Mouse (Mus musculus) thymus, adult 2 months (tissue): Measurements from ENCODE around the gene Ppm1n. TPM values are rescaled to one million over a fixed set of nuclear protein-coding genes. Genes with fewer than 3 reads are reported as not detected.

Experiments used
- DNase-seq: peaks from one replicate; pipeline ENCODE4 v3.0.0; 2021
- H3K27ac ChIP-seq: fragments of 200-500 bp; 2 replicates; pipeline ENCODE4 v1.5.1; 2012; ENCODE audit warnings: low read length, control low read depth; ENCODE audit not compliant: control insufficient read depth, insufficient read depth
- H3K27me3 ChIP-seq: fragments of 200-500 bp; 2 replicates; pipeline ENCODE4 v1.6.1; 2012; ENCODE audit warnings: mild to moderate bottlenecking, low read length, moderate library complexity, mixed read lengths; ENCODE audit not compliant: control insufficient read depth, insufficient read depth
- H3K36me3 ChIP-seq: fragments of 200-500 bp; 2 replicates; pipeline ENCODE4 v1.6.1; 2012; ENCODE audit warnings: mild to moderate bottlenecking, low read length, moderate library complexity; ENCODE audit not compliant: control insufficient read depth, insufficient read depth
- H3K4me1 ChIP-seq: fragments of 200-500 bp; replicated peaks from 2 replicates; pipeline ENCODE4 v1.6.1; 2012; ENCODE audit warnings: low read length; ENCODE audit not compliant: control insufficient read depth, insufficient read depth
- H3K4me3 ChIP-seq: fragments of 200-500 bp; 2 replicates; pipeline ENCODE4 v1.5.1; 2012; ENCODE audit warnings: mild to moderate bottlenecking, low read length, control low read depth, moderate library complexity; ENCODE audit not compliant: control insufficient read depth, insufficient read depth
- CTCF ChIP-seq: fragments of 200-500 bp; IDR thresholded peaks from 2 replicates; pipeline ENCODE4 v1.5.1; 2012; ENCODE audit warnings: mild to moderate bottlenecking, control low read depth, low read length, moderate library complexity, borderline replicate concordance; ENCODE audit not compliant: control insufficient read depth, poor library complexity, insufficient read depth; ENCODE audit errors: extremely low read depth
- POLR2A ChIP-seq: fragments of 200-500 bp; IDR thresholded peaks from 2 replicates; pipeline ENCODE4 v1.6.1; 2012; ENCODE audit warnings: mild to moderate bottlenecking, low read length, control low read depth, moderate library complexity; ENCODE audit not compliant: control insufficient read depth, poor library complexity, insufficient read depth; ENCODE audit errors: extremely low read depth
- WGBS: fragments of 180-500 bp; shearing (Covaris S2); methylation state at CpG from one replicate; pipeline ENCODE4 v1.1.7; 2018; 5-methylcytosine and 5-hydroxymethylcytosine counted together
- polyA plus RNA-seq: library from polyadenylated mRNA; depleted of rRNA; stranded (reverse); fragments of >200 nt; gene quantifications from 2 replicates; pipeline ENCODE4 v1.2.3, GENCODE M21; 2012

The Ppm1n gene
- polyA plus RNA-seq, 1 experiment, result 0.63 TPM

- DNase-seq, result peak; percentile 88
- Histone ChIP-seq H3K27ac (peak within 1 kb of the TSS; percentile 83), H3K4me1 (peaks cover 38% of the 10 kb centered on the region), H3K27me3 (no peaks in the 10 kb centered on the region), H3K4me3 (peak within 1 kb of the TSS; percentile 90), H3K36me3 (no peaks in the 10 kb centered on the region)
- TF ChIP-seq CTCF, result no peak
- peak; percentile 85; the same call in 1 of the 2 replicates for TF ChIP-seq POLR2A
- WGBS, result under 1% methylated on average over 62 of the region's 62 CpGs
Measured at GRCm38 (mm10) chr7:19271238-19272172, 8.4 kb downstream of the Ppm1n start, which contains the start of gene Vasp. Gene Vasp (minus strand): TSS chr7:19271817.

GRCm38 (mm10) chr7:19270509-19271237 is 9.2 kb downstream of the Ppm1n start:
- Histone ChIP-seq H3K27ac (peak overlapping the region; percentile 77), H3K27me3 (no peaks in the 10 kb centered on the region), H3K4me1 (peaks cover 46% of the 10 kb centered on the region), H3K4me3 (peak overlapping the region; percentile 90), H3K36me3 (no peaks in the 10 kb centered on the region)
- DNase-seq, result peak; percentile 52
- under 1% methylated on average over 21 of the region's 21 CpGs for WGBS
- TF ChIP-seq CTCF (no peak), POLR2A (no peak)

- H3K27ac ChIP-seq, result peak overlapping the region; percentile 77; the same call in 1 of the 2 replicates
- H3K4me3 ChIP-seq, result peak overlapping the region; percentile 90
- no peak for TF ChIP-seq POLR2A
- no peak for TF ChIP-seq CTCF
- DNase-seq, result peak; percentile 27
- WGBS, result 3% methylated on average over 19 of the region's 19 CpGs
- peaks cover 53% of the 10 kb centered on the region for H3K4me1 ChIP-seq
- no peaks in the 10 kb centered on the region for H3K36me3 ChIP-seq
- H3K27me3 ChIP-seq, result no peaks in the 10 kb centered on the region
Measured at GRCm38 (mm10) chr7:19269721-19270441, 10.0 kb downstream of the Ppm1n start.

- H3K27ac ChIP-seq, result peak overlapping the region; percentile 74; the same call in 1 of the 2 replicates
- no peaks in the 10 kb centered on the region for H3K27me3 ChIP-seq
- no peak for DNase-seq
- peaks cover 54% of the 10 kb centered on the region for H3K4me1 ChIP-seq
- peak overlapping the region; percentile 27 for H3K4me3 ChIP-seq
- TF ChIP-seq CTCF (no peak), POLR2A (no peak)
- WGBS, result 9% methylated on average over 10 of the region's 10 CpGs
- H3K36me3 ChIP-seq, result peaks cover 4% of the 10 kb centered on the region; the same call in 1 of the 2 replicates
Measured at GRCm38 (mm10) chr7:19268993-19269681, 10.7 kb downstream of the Ppm1n start.

- H3K36me3 ChIP-seq, result peaks cover 17% of the 10 kb centered on the region; the same call in 1 of the 2 replicates
- 39% methylated on average over 10 of the region's 10 CpGs for WGBS
- TF ChIP-seq POLR2A, result no peak
- TF ChIP-seq CTCF, result no peak
- H3K27ac ChIP-seq, result 0 out of 2 replicates have a peak overlapping the region, but pooled peaks have one; percentile 7
- H3K27me3 ChIP-seq, result no peaks in the 10 kb centered on the region
- H3K4me3 ChIP-seq, result no peak overlapping the region
- DNase-seq, result no peak
- H3K4me1 ChIP-seq, result peaks cover 51% of the 10 kb centered on the region
Measured at GRCm38 (mm10) chr7:19267051-19267450, 12.8 kb downstream of the Ppm1n start.
